Mouse (Mus musculus) embryonic fibroblast, embryonic 13.5 days (primary cell): ENCODE results near the gene Minos1.

Experiments
- CTCF ChIP-seq: IDR thresholded peaks from 2 replicates; pipeline ENCODE4 v1.5.1; 2011; ENCODE audit warnings: mild to moderate bottlenecking, control low read depth, low read length, moderate library complexity, borderline replicate concordance; ENCODE audit not compliant: insufficient read depth
- POLR2A ChIP-seq: IDR thresholded peaks from 2 replicates; pipeline ENCODE4 v1.6.1; 2011; ENCODE audit warnings: low read depth, mild to moderate bottlenecking, control low read depth, low read length, moderate library complexity

- no peak for TF ChIP-seq POLR2A
- TF ChIP-seq CTCF, result no peak
These were observed 15.8 kb upstream of the Minos1 start for GRCm38 (mm10) chr4:139146760-139147159.
